Mouse (Mus musculus) erythroblast, embryonic 14.5 days (primary cell): Measurements from ENCODE around the gene Pigh.

Source experiments
- GATA1 ChIP-seq: IDR thresholded peaks from 2 replicates; pipeline ENCODE4 v1.6.1; 2012; ENCODE audit warnings: low read length, inconsistent platforms, mixed read lengths
- TAL1 ChIP-seq: IDR thresholded peaks from 3 replicates; pipeline ENCODE4 v1.6.1; 2012; ENCODE audit warnings: low read length, inconsistent platforms, mixed read lengths

- TF ChIP-seq GATA1: no peak
- no peak for TF ChIP-seq TAL1
Measured at GRCm38 (mm10) chr12:79047203-79047602, 42.2 kb downstream of the Pigh start.
